Mouse (Mus musculus) adrenal gland (tissue): Measurements from ENCODE around the gene Ppwd1.
"Not testable (repeated sequence)": the region's sequence is repeated elsewhere in the genome, so short reads cannot be mapped to it uniquely, and the experiment has no call there.

Experiments used
- intact Hi-C: fragments of 180-260 bp; cut with DNase I; formaldehyde crosslinking; loops from one replicate; pipeline ENCODE4 v1.15.1; 2025
- long read RNA-seq, 2 experiments: library from polyadenylated mRNA; unstranded; transcript quantifications; one replicate each; pipeline ENCODE4 v2.0.0; 2020; ENCODE audit warnings: borderline replicate concordance in 1 of 2; ENCODE audit not compliant: insufficient replicate concordance in 1 of 2

Gene Ppwd1
- long read RNA-seq, experiment 1, partial matches to known transcripts, result 2 of 7 reads
- long read RNA-seq, experiment 1, other reads (novel, unspliced or antisense), result 2 of 7 reads
- long read RNA-seq, experiment 2, partial matches to known transcripts, result 11 of 13 reads
- long read RNA-seq, experiment 2, other reads (novel, unspliced or antisense), result 0 of 13 reads

DNA sequence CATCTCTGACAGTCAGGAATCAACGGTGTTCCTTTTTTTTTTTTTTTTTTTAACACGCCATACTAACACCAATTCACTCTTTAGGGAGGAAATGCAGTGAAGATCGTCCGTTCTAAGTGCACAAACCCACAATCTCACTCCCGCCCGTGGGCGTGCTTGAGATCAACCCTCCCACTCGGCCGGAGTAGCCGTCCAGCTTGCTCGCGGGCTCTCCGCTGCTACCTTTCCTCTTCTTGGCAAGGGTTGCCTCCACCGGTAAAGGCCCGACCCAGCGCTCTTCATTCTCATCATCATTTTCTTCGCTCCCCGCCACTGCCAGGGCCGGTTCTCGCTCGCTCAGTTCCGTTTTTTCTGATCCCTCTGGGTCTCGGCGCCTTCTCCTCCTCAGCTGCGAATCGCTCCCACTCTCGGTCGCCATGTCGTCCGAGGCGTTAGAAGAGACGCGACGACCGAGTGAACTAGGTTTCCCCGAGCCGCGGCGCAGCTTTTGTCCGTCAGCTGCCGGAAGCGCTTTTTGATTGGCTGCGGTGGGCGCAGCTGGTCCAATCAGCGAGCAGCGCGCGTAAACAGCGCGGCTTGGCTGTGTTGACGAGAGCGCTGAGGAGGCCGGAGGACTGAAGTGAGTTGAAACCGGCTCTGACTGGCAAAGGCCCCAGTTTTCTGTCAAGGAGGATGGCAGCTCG, at the start of gene Ppwd1, which contains the start of gene Cenpk:
TSS of gene Ppwd1 (minus strand) at position 460 of the 683 bp plus-strand sequence.
TSS of gene Cenpk (plus strand) at position 228 of the 683 bp plus-strand sequence.
- intact Hi-C loops, result loop anchor here (5.0 kb wide), 1 partner anchor 51 kb away; the partner anchor contains the start of genes Trappc13 and Trim23

DNA sequence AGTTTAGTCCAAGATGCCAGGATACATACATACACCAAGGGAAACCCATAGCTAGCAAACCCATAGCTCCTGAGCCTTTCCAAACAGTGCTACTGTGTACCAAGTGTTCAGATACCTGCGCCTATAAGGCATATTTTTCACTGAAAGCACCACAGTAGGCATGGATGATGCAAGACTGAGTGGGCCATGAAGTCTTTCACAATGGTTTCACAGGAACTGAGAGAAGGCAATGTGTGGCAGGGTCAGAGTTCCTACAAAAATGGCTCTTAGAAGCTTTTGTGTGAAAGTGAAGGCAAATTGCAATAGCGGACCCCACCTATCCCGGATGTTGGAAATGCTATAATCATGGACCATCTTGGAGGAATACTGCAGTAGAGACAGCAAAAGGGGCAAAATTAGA, 30.4 kb upstream of the Ppwd1 start:
- intact Hi-C loops, result no loop called here

- intact Hi-C loops, result loop anchor here (5.0 kb wide), 1 partner anchor 52 kb away; the partner anchor contains the start of genes Trappc13 and Trim23
Measured at GRCm38 (mm10) chr13:104229181-104229580, 538 bp upstream of the Ppwd1 start.

GRCm38 (mm10) chr13:104227478-104227877, 1.2 kb downstream of the Ppwd1 start:
- intact Hi-C loops, result loop anchor here (5.0 kb wide), 1 partner anchor 50 kb away; the partner anchor contains the start of genes Trappc13 and Trim23

DNA sequence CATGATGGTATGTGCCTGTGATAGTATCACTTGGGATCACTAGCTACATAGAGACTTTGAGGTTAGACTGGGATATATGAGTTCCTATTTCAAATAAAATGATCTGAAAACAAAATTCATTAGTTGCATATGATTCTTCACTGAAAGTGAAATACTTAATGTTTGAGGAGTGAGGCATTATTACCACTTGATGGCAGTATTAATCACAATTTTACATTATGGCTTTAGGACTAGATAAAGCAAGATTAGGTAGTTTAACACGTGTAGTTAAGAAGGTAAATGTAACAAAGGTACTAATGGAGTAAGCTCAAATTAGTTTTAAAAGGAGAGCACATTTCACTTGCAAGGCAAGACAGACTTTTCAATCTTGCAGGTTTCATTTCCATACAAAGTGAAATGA, 24.3 kb downstream of the Ppwd1 start:
- intact Hi-C loops, result no loop called here

DNA sequence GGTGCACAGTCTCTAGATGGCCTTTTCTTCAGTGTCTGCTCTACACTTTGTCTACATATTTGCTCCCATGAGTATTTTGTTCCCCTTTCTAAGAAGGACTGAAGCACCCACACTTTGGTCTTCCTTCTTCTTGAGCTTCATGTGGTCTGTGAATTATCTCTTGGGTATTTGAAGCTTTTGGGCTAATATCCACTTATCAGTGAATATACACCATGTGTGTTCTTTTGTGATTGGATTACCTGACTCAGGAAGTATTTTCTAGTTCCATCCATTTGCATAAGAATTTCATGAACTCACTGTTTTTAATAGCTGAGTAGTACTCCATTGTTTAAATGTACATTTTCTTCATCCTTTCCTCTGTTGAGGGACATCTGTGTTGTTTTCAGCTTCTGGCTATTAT, 32.8 kb downstream of the Ppwd1 start:
- intact Hi-C loops, result not testable (repeated sequence)

DNA sequence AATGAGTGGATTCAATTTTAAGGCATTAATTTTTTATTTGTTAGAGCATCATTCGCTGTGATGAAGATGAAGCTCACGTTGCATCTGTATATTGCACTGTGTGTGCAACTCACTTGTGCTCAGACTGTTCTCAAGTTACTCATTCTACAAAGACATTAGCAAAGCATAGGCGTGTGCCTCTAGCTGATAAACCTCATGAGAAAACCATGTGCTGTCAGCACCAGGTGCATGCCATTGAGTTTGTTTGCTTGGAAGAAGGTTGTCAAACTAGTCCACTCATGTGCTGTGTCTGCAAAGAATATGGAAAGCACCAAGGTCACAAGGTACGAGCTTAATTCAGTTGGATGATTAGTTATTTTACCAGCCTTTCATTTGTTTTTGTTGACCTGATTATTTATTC, 41.3 kb downstream of the Ppwd1 start:
- intact Hi-C loops, result no loop called here

- intact Hi-C loops, result loop anchor here (5.0 kb wide), 1 partner anchor 48 kb away; the partner anchor contains the start of genes Cenpk and Ppwd1
Measured at GRCm38 (mm10) chr13:104179176-104179888, 49.3 kb downstream of the Ppwd1 start.

DNA sequence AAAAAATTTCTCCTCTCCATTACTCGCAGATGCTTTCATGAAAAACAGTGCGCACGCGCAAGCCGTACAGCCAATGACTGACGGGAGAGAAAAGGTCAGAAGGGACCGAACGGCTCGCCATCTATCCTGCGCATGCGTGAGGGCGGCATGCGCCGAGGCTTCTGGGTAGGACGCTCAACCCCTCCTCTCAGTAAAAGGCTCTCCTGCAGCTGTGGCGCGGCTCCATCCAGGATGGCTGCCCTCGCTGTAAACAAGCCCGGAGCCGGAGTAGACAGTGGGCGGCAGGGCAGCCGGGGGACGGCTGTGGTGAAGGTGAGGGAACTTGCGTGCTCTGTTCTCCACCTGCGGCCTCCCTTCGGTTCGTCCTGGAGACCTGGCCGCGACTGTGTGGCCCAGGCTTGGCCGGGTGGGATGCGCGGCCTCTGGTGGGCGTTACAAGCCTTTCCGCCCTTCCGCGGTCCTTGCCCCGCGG, 50.0 kb downstream of the Ppwd1 start, which contains the start of gene Trim23:
TSS of gene Trim23 (plus strand) at position 148 of the 472 bp plus-strand sequence.
- intact Hi-C loops, result loop anchor here (5.0 kb wide), 1 partner anchor 49 kb away; the partner anchor contains the start of genes Cenpk and Ppwd1

- intact Hi-C loops, result loop anchor here (5.0 kb wide), 1 partner anchor 49 kb away; the partner anchor contains the start of genes Cenpk and Ppwd1
Measured at GRCm38 (mm10) chr13:104177796-104178649, 50.6 kb downstream of the Ppwd1 start, which contains the start of gene Trappc13. Gene Trappc13, minus strand, starts transcription at chr13:104178469.

DNA sequence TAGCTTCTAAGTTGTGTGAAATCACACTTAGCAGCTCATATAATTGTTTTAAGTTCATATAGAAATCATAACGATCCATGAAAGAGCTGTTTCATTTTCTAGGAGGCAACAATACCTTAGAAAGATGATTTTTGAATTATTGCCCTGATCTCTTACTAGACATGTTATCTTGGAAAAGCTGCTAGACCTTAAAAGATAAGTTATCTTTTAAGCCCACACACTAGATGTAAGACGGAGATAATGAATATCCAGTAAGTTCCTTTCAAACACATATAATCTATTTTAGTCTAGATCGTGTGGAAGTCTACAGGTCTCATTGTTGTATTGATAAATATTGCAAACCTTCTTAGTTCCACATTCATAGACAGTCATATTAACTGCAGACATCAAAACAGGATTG, 51.8 kb downstream of the Ppwd1 start:
- intact Hi-C loops, result loop anchor here (5.0 kb wide), 1 partner anchor 50 kb away; the partner anchor contains the start of genes Cenpk and Ppwd1

DNA sequence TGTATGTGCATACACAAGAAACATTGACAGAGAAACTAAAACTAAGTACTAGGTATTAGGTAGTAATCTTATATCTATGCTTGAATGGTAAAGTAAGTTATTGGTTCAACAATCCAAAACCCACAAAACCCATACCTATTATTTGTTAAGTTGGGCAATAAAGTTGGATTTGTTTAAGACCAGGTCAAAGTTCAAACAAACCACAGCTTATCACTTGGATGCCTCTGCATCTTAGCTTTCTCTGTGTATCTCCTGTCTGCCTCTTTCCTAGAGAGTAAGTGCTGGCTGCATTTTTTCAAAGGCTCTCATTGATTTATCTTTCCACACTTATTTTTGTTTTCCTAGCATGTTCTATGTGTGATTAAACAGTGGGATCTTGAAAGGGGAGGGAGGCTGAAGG, 56.1 kb downstream of the Ppwd1 start:
- intact Hi-C loops, result no loop called here

DNA sequence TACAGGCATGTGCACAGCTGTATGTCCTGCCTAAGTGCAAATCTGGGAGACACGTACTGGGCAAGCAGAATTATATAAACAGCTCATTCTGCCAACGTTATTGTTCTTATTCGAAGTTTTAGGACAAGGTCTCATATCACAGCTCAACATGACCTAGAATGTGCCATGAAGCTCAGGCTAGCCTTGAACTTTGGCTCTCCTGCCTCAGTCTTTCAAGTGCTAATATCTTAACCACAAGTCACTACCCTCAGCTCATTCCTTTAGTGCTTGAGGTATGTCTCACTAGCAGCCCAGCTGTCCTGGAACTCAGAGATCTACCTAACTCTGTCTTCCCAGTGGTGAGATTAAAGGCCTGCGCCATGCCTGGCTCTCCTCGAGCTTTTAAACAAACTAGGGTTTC, 56.9 kb downstream of the Ppwd1 start:
- intact Hi-C loops, result no loop called here

DNA sequence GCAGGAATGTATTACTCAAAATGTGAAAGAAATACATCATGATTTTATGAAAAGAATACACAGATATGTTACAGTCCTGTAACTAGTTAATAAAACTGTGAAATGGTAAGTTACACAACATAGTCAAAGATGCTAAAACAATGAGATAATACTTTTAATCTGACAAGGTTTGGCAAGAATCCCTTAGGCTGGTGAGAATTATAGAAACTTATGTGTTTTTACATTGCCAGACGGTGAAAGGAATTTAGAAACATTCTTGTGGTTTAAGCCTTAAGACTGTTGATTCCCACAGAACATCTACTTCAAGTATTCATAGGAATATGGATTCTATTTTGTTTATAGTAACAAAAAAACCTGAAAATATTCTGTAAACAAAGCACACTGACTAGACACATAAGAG, 73.0 kb downstream of the Ppwd1 start:
- intact Hi-C loops, result no loop called here
